Mouse (Mus musculus) ES-Bruce4 (cell line): Measurements from ENCODE around the gene Ptpn18. TPM values are rescaled to one million over a fixed set of nuclear protein-coding genes. Genes with fewer than 3 reads are reported as not detected.

Source experiments
- H3K27ac ChIP-seq: 2 replicates; pipeline ENCODE4 v1.5.1; 2012; ENCODE audit warnings: low read length, inconsistent platforms; ENCODE audit not compliant: insufficient read depth
- H3K27me3 ChIP-seq: 2 replicates; pipeline ENCODE4 v1.6.1; 2012; ENCODE audit warnings: mild to moderate bottlenecking, low read length, inconsistent platforms; ENCODE audit not compliant: control insufficient read depth, poor library complexity, insufficient read depth, severe bottlenecking
- H3K36me3 ChIP-seq: 2 replicates; pipeline ENCODE4 v1.6.1; 2012; ENCODE audit warnings: inconsistent platforms, mild to moderate bottlenecking, low read length, moderate library complexity; ENCODE audit not compliant: control insufficient read depth, poor library complexity, insufficient read depth, severe bottlenecking
- H3K4me1 ChIP-seq: one replicate; pipeline ENCODE4 v1.8.1; 2011; ENCODE audit warnings: low read length; ENCODE audit not compliant: control insufficient read depth, insufficient read depth
- H3K4me3 ChIP-seq: 2 replicates; pipeline ENCODE4 v1.5.1; 2011; ENCODE audit warnings: low read depth, mild to moderate bottlenecking, low read length
- H3K9ac ChIP-seq: 2 replicates; pipeline ENCODE4 v1.6.1; 2012; ENCODE audit warnings: low read depth, mild to moderate bottlenecking, inconsistent platforms; ENCODE audit not compliant: poor library complexity, severe bottlenecking
- H3K9me3 ChIP-seq: replicated peaks from 2 replicates; pipeline ENCODE4 v1.6.1; 2012; ENCODE audit warnings: mild to moderate bottlenecking, low read length, inconsistent platforms; ENCODE audit not compliant: control insufficient read depth, poor library complexity, insufficient read depth, severe bottlenecking
- CTCF ChIP-seq: IDR thresholded peaks from one replicate; pipeline ENCODE4 v1.8.1; 2011; ENCODE audit warnings: low read depth, low read length
- EP300 ChIP-seq: IDR thresholded peaks from 2 replicates; pipeline ENCODE4 v1.6.1; 2011; ENCODE audit warnings: low read depth, low read length; ENCODE audit not compliant: insufficient read depth
- POLR2A ChIP-seq: IDR thresholded peaks from one replicate; pipeline ENCODE4 v1.8.1; 2011; ENCODE audit warnings: low read length; ENCODE audit not compliant: insufficient read depth
- polyA plus RNA-seq: library from polyadenylated mRNA; stranded (reverse); fragments of >200 nt; gene quantifications from 2 replicates; pipeline ENCODE4 v1.2.4, GENCODE M21; 2011; ENCODE audit warnings: low read depth; ENCODE audit not compliant: missing spikeins, insufficient read depth, insufficient read length

Gene Ptpn18
- polyA plus RNA-seq, 1 experiment: 3.2 TPM

DNA sequence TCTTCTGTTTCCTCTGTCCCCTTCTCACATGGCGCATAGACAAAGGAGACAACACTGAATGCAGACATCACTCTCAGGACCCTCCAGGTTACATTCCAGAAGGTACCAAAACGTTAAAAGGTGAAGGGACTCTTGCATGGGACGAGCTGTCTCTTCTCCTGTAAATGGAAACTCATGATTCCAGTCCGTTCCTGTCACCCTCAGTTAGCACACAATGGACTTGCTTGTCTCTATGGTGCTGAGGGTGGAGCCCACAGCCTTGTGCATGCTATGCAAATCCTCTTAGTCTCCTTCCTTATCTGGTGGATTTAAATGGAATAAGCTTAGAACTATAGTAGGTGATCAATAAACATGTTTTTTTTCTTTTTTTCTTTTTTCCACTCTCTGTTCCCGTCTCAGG lies 10.2 kb downstream of the Ptpn18 start:
- H3K36me3 ChIP-seq: no peaks in the 10 kb centered on the region
- H3K9me3 ChIP-seq: no peaks in the 10 kb centered on the region
- peaks cover 8% of the 10 kb centered on the region for H3K4me1 ChIP-seq
- H3K27ac ChIP-seq: no peak overlapping the region
- no peak for TF ChIP-seq CTCF
- TF ChIP-seq EP300: no peak
- no peak for TF ChIP-seq POLR2A
- H3K9ac ChIP-seq: no peak overlapping the region
- H3K4me3 ChIP-seq: no peak overlapping the region
- no peaks in the 10 kb centered on the region for H3K27me3 ChIP-seq

DNA sequence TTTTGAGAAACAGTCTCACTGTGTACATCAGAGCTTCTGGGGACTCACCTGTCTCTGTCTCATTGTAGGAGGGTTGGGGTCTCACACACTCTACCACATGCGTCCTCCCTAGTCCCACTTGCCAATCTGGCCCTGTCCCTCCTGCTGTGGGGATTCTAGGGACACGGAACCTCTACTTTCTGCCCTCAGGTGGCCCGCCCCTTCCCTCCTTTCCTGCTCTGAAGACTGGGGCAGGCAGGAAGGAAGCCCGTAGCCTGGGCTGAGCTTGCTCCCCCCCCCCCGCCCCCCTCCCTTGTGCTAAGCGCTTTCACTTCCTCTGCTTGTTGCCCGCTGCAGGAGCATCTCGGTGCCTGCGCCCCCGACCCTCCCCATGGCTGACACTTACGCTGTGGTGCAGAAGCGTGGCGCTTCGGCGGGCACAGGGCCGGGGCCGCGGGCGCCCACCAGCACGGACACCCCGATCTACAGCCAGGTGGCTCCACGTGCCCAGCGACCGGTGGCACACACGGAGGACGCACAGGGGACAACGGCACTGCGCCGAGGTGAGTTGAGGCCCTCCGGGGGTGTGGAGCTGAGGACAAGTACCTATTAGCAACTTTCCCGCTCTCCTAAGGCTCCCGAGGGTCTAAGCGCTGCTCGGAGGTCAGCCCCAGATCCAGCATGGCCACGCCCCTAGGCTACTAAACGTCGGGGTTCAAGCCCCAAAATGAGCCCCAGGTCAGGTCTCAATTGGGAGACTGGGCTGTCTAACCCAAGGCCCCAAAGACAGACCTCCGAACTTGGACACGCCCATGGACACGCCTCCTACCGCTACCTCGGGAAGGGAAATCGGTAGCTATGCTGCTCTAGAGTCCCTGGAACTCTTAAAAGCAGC lies 13.1 kb downstream of the Ptpn18 start:
- Histone ChIP-seq H3K9me3 (no peaks in the 10 kb centered on the region), H3K4me3 (peak overlapping the region; percentile 69), H3K27ac (no peak overlapping the region), H3K36me3 (no peaks in the 10 kb centered on the region), H3K4me1 (peaks cover 8% of the 10 kb centered on the region), H3K27me3 (no peaks in the 10 kb centered on the region), H3K9ac (peak overlapping the region; percentile 28)
- TF ChIP-seq EP300 (no peak), CTCF (no peak), POLR2A (no peak)

- Histone ChIP-seq H3K9me3 (no peaks in the 10 kb centered on the region), H3K4me3 (no peak overlapping the region), H3K4me1 (no peaks in the 10 kb centered on the region), H3K27ac (no peak overlapping the region), H3K36me3 (no peaks in the 10 kb centered on the region), H3K9ac (no peak overlapping the region), H3K27me3 (peaks cover 1% of the 10 kb centered on the region; the same call in 1 of the 2 replicates)
- TF ChIP-seq CTCF (no peak), EP300 (no peak), POLR2A (no peak)
Measured at GRCm38 (mm10) chr1:34478891-34479655, 19.5 kb downstream of the Ptpn18 start.

DNA sequence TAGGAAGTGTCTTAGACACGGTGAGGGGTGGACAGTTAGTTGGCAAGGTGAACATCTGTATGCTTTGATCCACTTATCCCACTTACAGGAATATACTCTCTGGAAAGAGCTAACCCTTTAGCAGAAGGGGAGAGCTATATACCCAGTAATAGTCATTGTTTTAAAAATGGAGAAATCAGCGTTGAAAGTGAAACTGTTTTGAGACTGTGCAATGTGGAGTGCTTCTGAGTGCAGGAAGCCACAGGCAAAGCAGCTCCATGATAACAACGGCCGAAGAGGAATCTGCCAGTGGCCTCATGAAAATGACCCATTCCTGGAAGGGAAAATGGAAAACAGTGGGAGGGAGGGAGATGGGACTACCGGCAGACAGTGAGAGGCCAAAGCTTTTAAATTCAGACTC lies 21.2 kb downstream of the Ptpn18 start:
- Histone ChIP-seq H3K9ac (no peak overlapping the region), H3K27ac (no peak overlapping the region), H3K9me3 (no peaks in the 10 kb centered on the region), H3K27me3 (peaks cover 1% of the 10 kb centered on the region; the same call in 1 of the 2 replicates), H3K4me3 (no peak overlapping the region), H3K36me3 (no peaks in the 10 kb centered on the region), H3K4me1 (no peaks in the 10 kb centered on the region)
- TF ChIP-seq EP300 (no peak), CTCF (no peak), POLR2A (no peak)

GRCm38 (mm10) chr1:34481920-34482669 lies 22.5 kb downstream of the Ptpn18 start:
- no peaks in the 10 kb centered on the region for H3K4me1 ChIP-seq
- H3K27me3 ChIP-seq: peaks cover 1% of the 10 kb centered on the region; the same call in 1 of the 2 replicates
- H3K9ac ChIP-seq: no peak overlapping the region
- no peaks in the 10 kb centered on the region for H3K36me3 ChIP-seq
- no peak overlapping the region for H3K4me3 ChIP-seq
- TF ChIP-seq EP300 (no peak), POLR2A (no peak), CTCF (no peak)
- H3K9me3 ChIP-seq: no peaks in the 10 kb centered on the region
- no peak overlapping the region for H3K27ac ChIP-seq
